Mouse (Mus musculus) stomach, postnatal 0 days (tissue): Measurements from ENCODE around the gene Syndig1. TPM values are rescaled to one million over a fixed set of nuclear protein-coding genes. Genes with fewer than 3 reads are reported as not detected.

Experiments
- ATAC-seq: fragments of 200-750 bp; cut with Nextera tagmentation; 2 replicates; pipeline ENCODE4 v1.8.0; 2017; ENCODE audit not compliant: low FRiP score, low TSS enrichment
- DNase-seq: peaks from one replicate; pipeline ENCODE4 v3.0.0-alpha.2; 2016; ENCODE audit warnings: low spot score
- H3K27ac ChIP-seq: fragments of 300-500 bp; sonication (generic); replicated peaks from 2 replicates; pipeline ENCODE4 v1.5.1; 2014; ENCODE audit warnings: mild to moderate bottlenecking, control low read depth
- H3K27me3 ChIP-seq: fragments of 300-500 bp; sonication (generic); 2 replicates; pipeline ENCODE4 v1.6.1; 2014; ENCODE audit warnings: low read length; ENCODE audit not compliant: control insufficient read depth, insufficient read depth
- H3K36me3 ChIP-seq: fragments of 300-500 bp; sonication (generic); 2 replicates; pipeline ENCODE4 v1.6.1; 2014; ENCODE audit warnings: low read length, mixed read lengths; ENCODE audit not compliant: control insufficient read depth, insufficient read depth
- H3K4me1 ChIP-seq: fragments of 300-500 bp; sonication (generic); replicated peaks from 2 replicates; pipeline ENCODE4 v1.6.1; 2014; ENCODE audit warnings: antibody characterized with exemption; ENCODE audit not compliant: control insufficient read depth, insufficient read depth
- H3K4me2 ChIP-seq: fragments of 300-500 bp; sonication (generic); replicated peaks from 2 replicates; pipeline ENCODE4 v1.6.1; 2014; ENCODE audit warnings: low read depth, mild to moderate bottlenecking, control low read depth, moderate library complexity
- H3K4me3 ChIP-seq: fragments of 300-500 bp; sonication (generic); 2 replicates; pipeline ENCODE4 v1.5.1; 2014; ENCODE audit warnings: low read depth, low read length, control low read depth
- H3K9ac ChIP-seq: fragments of 300-500 bp; sonication (generic); 2 replicates; pipeline ENCODE4 v1.6.1; 2014; ENCODE audit warnings: mild to moderate bottlenecking, low read length, control low read depth, mixed read lengths
- H3K9me3 ChIP-seq: fragments of 300-500 bp; sonication (generic); 2 replicates; pipeline ENCODE4 v1.6.1; 2016; ENCODE audit warnings: low read length; ENCODE audit not compliant: control insufficient read depth
- CTCF ChIP-seq: IDR thresholded peaks from 2 replicates; pipeline ENCODE4 v1.5.1; 2016; ENCODE audit warnings: antibody characterized with exemption, low read depth, mild to moderate bottlenecking, moderate library complexity
- EP300 ChIP-seq: optimal IDR thresholded peaks from 2 replicates; pipeline ENCODE3; 2016; ENCODE audit warnings: antibody characterized with exemption
- WGBS: fragments of 180-500 bp; shearing (Covaris S2); extraction: QIAGEN DNeasy Blood & Tissue Kit; methylation state at CpG from one replicate; pipeline ENCODE4 v1.1.7; 2014; 5-methylcytosine and 5-hydroxymethylcytosine counted together
- polyA plus RNA-seq: library from polyadenylated mRNA; unstranded; fragments of >200 nt; fragmentation: Nextera tagmentation; extraction: Ambion mirVana; gene quantifications from 2 replicates; pipeline ENCODE4 v1.2.1, GENCODE M21; 2015

Syndig1 gene
- polyA plus RNA-seq, 1 experiment from 2014 or later, result 7.2 TPM

GRCm38 (mm10) chr2:150023873-150024339 is 194.9 kb downstream of the Syndig1 start:
- 33% methylated on average over 2 of the region's 2 CpGs for WGBS

GRCm38 (mm10) chr2:150043531-150043930 is 214.5 kb downstream of the Syndig1 start:
- H3K27me3 ChIP-seq, result no peaks in the 10 kb centered on the region
- TF ChIP-seq EP300 (no peak), CTCF (no peak)
- no peaks in the 10 kb centered on the region for H3K36me3 ChIP-seq
- no peaks in the 10 kb centered on the region for H3K4me1 ChIP-seq
- DNase-seq, result no peak
- H3K4me2 ChIP-seq, result no peak overlapping the region
- 84% methylated on average over 7 of the region's 7 CpGs for WGBS
- H3K4me3 ChIP-seq, result no peak overlapping the region
- no peaks in the 10 kb centered on the region for H3K9me3 ChIP-seq
- ATAC-seq, result no peak
- H3K9ac ChIP-seq, result no peak overlapping the region
- H3K27ac ChIP-seq, result no peak overlapping the region

More at GRCm38 (mm10) chr2:150023873-150024339, 194.9 kb downstream of the Syndig1 start:
- no peaks in the 10 kb centered on the region for H3K36me3 ChIP-seq
- no peak overlapping the region for H3K9ac ChIP-seq
- no peak overlapping the region for H3K27ac ChIP-seq
- no peak overlapping the region for H3K4me2 ChIP-seq
- DNase-seq (no peak), ATAC-seq (no peak; the same call in 1 of the 2 replicates)
- no peaks in the 10 kb centered on the region for H3K9me3 ChIP-seq
- H3K4me1 ChIP-seq, result no peaks in the 10 kb centered on the region
- TF ChIP-seq CTCF (peak; percentile 79), EP300 (no peak)
- H3K4me3 ChIP-seq, result no peak overlapping the region
- no peaks in the 10 kb centered on the region for H3K27me3 ChIP-seq

Other genes starting within 250 kb of the Syndig1 start
- gene C530025M09Rik, start 2.0 kb downstream of the Syndig1 start, polyA plus RNA-seq, result 0.21 TPM in 1 of 2 replicates, not detected in the other